Mouse (Mus musculus) heart, adult 2 months (tissue): Measurements from ENCODE around the gene Fgf11.

Experiments used
- CTCF ChIP-seq: fragments of 200-600 bp; IDR thresholded peaks from 2 replicates; pipeline ENCODE4 v1.8.1; 2022; ENCODE audit warnings: antibody characterized with exemption, mild to moderate bottlenecking, moderate library complexity
- EP300 ChIP-seq: fragments of 200-500 bp; IDR thresholded peaks from 2 replicates; pipeline ENCODE4 v1.6.1; 2011; ENCODE audit warnings: low read depth, low read length, control low read depth; ENCODE audit not compliant: insufficient read depth

- TF ChIP-seq CTCF (no peak), EP300 (no peak)
Measured at GRCm38 (mm10) chr11:69818871-69819270, 17.2 kb upstream of the Fgf11 start.
